Mouse (Mus musculus) testis, adult 2 months (tissue): ENCODE measurements around the gene Anapc11.

Experiments
- CTCF ChIP-seq: fragments of 200-500 bp; IDR thresholded peaks from 2 replicates; pipeline ENCODE4 v1.5.1; 2012; ENCODE audit warnings: low read depth, mild to moderate bottlenecking, inconsistent platforms, low read length, moderate library complexity; ENCODE audit not compliant: control insufficient read depth, insufficient read depth, insufficient replicate concordance
- POLR2A ChIP-seq: fragments of 200-500 bp; IDR thresholded peaks from 2 replicates; pipeline ENCODE4 v1.6.1; 2012; ENCODE audit warnings: low read depth, mild to moderate bottlenecking, inconsistent platforms, low read length, moderate library complexity; ENCODE audit not compliant: control insufficient read depth

DNA sequence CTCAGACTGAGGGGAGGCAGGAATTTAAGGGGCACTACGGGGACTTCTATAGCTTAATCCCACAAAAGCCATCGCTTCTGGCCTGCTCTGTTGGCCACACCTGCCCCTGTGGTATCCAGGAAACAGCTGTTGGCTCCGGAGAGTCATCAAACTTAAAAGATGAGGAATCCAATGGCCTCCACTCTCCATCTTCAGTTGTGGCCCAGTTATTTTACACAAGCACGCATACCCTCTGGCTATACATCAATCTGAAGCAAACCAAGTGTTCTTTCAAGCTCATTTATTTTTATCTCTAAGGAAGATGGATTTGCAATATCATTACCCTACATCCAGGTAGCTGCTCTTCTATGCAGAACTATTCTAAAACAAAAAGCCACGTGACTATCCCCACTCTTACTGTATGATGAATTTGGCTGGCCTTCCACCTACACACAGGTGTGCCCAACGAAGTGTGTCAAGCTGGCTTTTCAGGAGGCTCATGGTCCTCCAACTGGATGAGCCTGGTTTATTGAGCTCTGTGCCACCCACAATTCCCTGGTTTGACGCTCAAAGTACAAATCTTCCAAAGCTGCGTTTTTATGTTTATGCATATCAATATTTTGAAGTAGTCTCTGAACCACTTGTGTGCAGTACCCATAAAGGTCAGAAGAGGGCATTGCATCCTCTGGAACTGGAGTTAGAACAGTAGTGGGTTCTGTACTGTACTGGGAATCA, 15.8 kb upstream of the Anapc11 start:
- TF ChIP-seq POLR2A (no peak), CTCF (no peak)
